Mouse (Mus musculus): Measurements from ENCODE around the gene Vmn2r3.
"Not testable (repeated sequence)": the region's sequence is repeated elsewhere in the genome, so short reads cannot be mapped to it uniquely, and the experiment has no call there.

Gene Vmn2r3

DNA sequence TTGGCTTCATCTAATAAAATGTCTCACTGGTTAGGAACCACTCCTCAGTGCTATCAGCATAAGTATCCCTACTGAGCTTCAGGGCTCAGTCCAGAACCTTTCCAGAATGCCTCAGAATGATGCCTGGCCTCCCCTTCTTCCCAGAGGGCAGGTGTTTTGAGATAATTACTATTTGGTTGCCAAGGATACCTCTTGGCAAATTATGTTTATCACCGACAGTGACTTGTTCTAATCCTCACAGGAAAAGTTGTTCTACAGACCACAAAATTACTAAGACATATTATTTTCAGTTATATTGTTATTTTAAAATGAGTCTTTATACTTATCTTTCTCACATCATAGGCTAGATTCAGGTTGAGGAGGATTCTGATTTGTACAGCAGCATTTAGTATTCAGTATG is at the start of gene Vmn2r3:
Vmn2r3 (minus strand) TSS at position 101 of the 400 bp plus-strand sequence.
- no peak for DNase-seq (ENCODE audit: low spot score in 2 of 2)

DNA sequence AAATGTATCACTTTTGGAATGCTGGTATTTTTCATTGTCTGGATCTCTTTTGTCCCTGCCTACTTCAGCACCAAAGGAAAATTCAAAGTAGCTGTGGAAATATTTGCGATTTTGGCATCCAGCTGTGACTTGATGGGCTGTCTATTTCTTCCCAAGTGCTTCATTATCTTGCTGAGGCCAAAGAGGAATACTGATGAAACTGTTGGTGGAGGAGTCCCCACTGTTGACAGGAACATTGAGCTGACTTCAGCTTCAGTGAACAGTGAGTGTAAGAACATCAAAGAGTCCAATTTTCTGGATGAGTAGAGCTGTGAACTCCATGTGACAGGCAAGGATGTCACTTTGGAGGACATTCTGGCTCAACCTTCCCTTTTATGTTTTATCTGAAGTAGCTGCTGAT is 43.0 kb upstream of the Vmn2r3 start:
- no peak for DNase-seq (ENCODE audit: low spot score in 2 of 2)

DNA sequence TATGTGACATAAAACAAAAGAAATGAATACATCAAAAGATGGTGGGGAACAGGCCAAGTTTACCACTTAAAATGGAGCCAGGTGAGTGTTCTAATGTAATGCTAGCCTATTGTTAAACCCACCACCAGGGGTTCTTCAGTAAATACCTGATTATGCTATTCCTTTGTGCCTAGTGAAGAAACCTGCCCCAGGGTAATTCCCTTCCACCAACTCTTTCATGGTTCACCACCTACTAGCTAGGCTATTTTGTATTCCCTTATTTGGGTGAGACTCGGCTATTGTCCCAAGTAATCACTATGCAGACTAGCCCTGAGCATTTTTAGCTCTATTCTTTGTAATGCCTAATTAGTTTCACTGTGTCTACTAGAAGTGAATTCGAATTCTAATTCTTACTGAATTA is 32.3 kb upstream of the Vmn2r3 start:
- no peak for DNase-seq (ENCODE audit: low spot score in 2 of 2)

DNA sequence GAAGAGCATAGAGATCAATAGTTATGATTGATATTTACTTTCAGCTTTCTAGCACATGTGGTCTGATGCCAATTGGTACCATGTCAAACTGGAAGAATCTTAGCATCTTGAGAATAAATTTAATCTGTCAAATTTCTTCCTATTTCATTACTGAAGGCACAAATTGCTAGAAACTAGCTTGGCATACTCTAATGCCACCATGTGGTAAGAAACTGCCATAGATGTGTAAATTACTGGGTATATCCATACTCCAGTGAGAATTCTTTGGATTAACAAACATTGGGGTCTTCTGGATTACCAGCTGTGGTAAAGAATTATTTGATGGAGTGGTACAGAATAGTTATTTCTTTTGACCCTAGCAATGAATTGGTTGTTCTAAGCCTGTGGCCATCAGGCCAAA is 17.3 kb upstream of the Vmn2r3 start:
- DNase-seq (ENCODE audit: low spot score in 2 of 2) = no peak

DNA sequence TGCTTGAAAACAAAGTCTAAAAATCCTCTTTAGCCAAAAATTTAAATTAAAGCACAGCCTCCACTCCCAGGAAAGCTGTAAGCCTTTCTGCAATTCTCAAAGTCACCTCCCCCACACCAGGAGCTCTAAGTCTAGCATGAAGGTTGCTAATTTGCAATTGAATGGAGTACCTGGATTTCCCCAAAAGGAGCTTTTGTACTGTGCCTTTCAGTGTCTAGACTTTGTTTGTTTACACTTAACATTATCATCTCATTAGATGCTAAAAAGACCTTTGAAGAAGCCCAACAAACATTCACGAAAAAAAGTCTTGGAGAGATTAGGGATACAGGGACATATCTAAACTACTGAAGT is 23.8 kb downstream of the Vmn2r3 start:
- no peak for DNase-seq (ENCODE audit: low spot score in 2 of 2)

DNA sequence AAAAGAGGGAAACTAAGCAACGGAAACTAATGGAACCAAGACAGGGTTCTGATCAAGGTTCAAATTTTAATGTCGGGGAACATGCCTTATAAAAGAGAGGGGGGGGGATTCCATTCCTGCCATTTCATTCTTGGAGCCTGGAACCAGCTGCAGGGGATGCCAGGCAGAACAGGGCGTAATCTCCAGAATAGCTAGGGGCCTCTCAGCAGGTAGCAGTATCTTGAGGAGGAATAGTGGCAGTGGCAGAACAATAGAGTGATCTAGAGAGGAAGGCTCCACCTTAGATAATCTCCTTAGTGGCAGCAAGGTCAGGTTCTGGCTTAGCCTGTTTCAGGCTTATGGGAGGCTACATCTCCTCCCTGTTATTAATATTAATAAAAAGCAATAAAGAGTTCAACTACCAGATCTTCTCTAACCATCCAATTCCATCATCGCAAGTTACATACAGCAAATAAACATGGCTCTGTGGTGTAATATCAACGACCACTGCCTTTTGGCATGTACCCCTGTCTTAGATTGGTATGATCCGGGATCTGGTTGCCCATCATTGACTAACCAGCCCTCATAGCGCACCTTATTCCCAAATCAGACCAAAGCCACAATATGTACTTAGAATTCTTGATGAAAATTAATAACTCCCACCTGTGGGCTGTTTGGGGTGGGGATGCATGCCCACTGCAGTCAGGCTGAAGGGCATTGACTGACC is 24.3 kb downstream of the Vmn2r3 start:
- DNase-seq (ENCODE audit: low spot score in 2 of 2) = not testable (repeated sequence)

DNA sequence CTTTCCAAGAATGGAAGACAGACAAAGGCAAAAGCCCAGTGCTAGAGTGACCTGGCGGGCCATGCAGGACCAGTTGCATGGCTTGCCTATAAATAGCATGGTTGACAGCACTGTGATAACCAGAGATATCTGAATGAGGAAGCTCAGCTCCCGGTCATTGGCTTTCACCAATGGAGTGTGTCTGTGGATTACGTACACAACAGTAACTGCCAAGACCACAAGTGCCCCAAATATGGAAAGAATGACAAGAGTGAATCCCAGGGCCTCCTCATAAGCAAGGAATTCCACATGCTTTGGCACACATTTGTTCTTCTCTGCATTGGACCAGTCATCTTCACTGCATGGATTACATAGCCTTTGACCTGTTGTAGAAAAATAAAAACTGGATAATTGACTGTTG is 29.9 kb downstream of the Vmn2r3 start:
- no peak for DNase-seq (ENCODE audit: low spot score in 2 of 2)

DNA sequence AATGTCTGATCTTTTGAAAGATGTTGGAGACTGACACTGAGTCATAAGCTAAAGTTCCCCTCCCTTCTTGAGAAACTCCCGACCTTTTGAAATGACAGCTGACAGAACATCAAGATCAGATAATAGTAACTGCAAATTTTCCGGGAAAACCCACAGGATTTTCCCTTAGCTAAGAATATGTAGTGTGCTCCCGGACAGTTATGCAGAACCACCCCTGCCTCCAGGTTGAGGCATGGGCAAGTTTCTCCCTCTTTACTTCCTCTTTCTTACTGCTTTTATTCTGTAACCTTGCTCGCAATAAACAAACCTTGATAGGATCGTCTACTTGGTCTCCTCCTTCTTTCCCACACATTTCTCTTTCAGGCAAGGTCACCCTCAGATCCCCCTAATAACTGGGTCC is 37.9 kb downstream of the Vmn2r3 start:
- no peak for DNase-seq (ENCODE audit: low spot score in 2 of 2)

DNA sequence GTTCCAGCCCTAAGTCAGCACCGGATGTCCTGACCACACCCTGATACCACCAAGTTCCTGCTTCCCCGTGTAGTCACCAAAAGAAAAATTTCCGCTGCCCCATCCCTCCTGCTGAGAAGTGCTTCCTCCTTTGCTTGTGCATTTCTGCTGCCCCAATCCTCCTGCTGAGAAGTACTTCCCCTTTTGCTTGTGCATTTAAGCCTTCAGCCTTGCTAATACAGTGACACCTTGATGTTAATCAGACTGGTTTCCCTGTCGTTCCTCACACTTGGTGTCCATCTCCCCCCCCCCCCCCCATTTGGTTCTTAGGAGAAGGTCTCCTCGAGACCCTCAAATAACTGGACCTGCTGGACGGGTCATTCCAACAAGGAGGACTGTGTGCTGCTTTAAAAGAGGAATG is 39.0 kb downstream of the Vmn2r3 start:
- not testable (repeated sequence) for DNase-seq (ENCODE audit: low spot score in 2 of 2)

DNA sequence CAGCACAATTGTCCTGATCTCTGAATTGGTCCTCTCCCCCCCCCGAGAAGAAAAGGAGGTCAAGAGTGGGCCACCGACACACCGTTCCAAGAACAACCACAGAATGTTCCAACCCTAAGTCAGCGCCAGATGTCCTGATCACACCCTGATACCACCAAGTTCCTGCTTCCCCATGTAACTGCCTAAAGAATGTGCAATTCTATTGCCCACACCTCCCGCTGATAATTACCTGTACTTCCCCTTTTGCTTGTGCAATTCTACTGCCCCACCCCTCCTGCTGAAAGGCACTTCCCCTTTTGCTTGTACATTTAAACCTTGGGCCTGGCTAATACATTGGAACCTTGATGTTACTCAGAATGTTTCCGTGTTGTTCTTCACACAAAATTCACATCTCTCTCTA is 54.0 kb downstream of the Vmn2r3 start:
- not testable (repeated sequence) for DNase-seq (ENCODE audit: low spot score in 2 of 2)

DNA sequence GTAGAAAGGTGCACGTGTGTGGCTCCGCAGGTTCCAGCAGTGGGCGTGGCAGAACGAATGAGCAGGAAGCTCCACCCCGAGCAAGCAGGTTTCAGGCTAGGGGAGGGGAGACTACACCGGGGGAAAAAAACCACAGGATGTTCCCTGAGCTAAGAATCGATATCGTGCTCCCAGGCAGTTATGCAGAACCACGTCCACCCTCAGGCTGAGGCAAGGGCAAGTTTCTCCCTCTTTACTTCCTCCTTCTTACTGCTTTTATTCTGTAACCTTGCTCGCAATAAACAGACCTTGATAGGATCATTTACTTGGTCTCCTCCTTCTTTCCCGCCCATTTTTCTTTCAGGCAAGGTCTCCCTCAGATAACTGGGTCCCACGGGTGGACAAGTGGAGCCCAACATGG is 55.9 kb downstream of the Vmn2r3 start:
- not testable (repeated sequence) for DNase-seq (ENCODE audit: low spot score in 2 of 2)

DNA sequence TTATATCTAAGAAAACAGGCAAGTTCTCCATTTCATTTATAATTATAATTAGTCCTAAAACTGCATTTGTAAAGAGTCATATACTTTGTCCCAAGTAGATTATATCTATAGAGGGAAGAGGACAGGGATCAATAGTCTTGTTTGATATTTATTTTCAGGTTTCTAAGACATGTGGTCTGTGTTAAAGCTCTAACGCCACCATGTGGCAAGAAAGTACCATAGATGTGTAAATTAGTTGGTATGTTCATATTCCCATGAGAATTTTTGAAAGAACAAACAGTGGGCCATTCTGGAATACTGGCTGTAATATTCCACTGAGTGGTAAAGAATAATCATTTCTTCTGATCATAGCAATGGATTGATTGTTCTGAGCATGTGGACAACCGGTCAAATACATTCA is 62.3 kb downstream of the Vmn2r3 start:
- DNase-seq (ENCODE audit: low spot score in 2 of 2) = no peak

All from frontal cortex, postnatal 36 days (tissue).